Mouse (Mus musculus) telencephalon, adult 2 months (tissue): ENCODE results near the gene Zfp146.
"Not testable (repeated sequence)": the region's sequence is repeated elsewhere in the genome, so short reads cannot be mapped to it uniquely, and the experiment has no call there.

Source experiments
- DNase-seq: peaks from one replicate; pipeline ENCODE4 v3.0.0-alpha.2; 2011; ENCODE audit warnings: low read depth, low spot score

The Zfp146 gene

DNA sequence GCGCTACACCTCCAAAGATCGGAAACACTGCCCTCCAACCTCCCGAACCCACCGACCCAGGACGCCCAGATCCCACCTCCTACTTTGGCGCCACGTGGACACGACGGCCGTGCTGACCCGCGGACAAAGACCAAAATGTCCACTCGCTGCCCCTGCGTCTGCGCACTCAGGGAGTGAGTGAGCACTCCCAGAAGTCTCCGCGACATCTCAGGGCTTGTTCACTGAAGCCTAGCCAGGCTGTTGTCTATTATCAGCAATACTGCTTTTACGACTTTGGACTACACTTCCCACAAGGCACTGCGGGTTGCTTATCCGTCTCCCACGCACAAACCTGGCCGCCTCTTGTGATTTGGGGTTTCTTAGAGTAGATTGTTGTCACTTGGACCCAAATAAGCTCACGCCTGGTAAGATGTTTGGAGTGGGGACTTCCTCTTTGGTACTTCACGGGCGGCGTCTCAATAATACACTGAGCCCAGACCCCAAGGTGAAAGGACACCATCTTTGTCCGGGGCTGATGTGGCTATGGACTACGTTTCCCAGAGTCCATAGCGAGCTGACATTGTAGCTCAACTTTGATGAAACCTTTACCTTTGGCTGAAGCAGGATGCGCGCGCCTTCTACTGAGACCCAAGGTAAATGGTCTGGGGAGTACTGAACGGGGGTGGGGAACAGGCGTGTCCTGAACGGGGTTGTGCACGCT lies at the start of gene Zfp146:
Gene Zfp146 (minus strand): TSS at position 168 of the 700 bp plus-strand sequence.
- peak; percentile 99 for DNase-seq

DNA sequence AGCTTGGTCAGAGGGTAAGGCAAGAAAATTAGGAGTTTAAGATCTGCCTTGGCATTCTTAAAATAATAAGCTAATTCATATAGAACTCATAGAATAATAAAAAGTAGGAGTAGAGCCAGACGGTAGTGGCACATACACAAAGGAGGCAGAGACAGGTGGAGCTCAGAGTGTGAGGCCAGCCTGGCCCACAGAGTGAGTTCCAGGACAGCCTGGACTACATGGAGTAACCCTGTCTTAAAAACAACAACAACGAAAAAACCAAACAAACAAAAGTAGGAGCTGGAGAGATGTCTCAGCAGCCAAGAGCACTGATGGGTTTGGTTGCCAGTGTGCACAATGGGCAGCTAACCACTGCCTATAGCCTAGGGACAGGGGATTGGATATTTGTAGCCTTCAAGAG lies 47.7 kb upstream of the Zfp146 start:
- DNase-seq = no peak

- peak; percentile 91 for DNase-seq
These were observed 47.2 kb upstream of the Zfp146 start for GRCm38 (mm10) chr7:30216723-30217151.

GRCm38 (mm10) chr7:30215875-30216274 lies 46.3 kb upstream of the Zfp146 start:
- no peak for DNase-seq

- no peak for DNase-seq
These were observed 44.3 kb upstream of the Zfp146 start for GRCm38 (mm10) chr7:30213881-30214280.

DNA sequence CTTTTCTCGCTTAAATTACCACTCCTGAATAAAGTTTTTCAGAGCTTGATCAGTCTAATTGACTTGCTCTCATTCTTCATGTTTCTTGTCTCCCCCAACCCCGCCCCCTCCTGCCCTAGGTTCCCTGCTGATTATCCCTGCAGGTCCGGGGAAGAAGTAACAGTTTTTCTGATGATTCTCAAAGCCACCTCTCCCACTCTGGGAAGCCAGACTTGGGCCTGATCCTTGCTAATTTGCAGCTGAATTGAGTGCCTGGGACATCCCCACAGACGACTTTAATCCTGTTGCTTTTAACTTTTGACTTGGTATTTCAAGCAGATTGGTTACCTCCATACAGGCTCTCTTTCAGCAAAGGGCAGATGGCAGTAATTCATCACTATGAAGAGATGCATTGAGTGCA lies 41.5 kb upstream of the Zfp146 start:
- no peak for DNase-seq

- not testable (repeated sequence) for DNase-seq
These were observed 36.8 kb upstream of the Zfp146 start for GRCm38 (mm10) chr7:30206364-30206763.

DNA sequence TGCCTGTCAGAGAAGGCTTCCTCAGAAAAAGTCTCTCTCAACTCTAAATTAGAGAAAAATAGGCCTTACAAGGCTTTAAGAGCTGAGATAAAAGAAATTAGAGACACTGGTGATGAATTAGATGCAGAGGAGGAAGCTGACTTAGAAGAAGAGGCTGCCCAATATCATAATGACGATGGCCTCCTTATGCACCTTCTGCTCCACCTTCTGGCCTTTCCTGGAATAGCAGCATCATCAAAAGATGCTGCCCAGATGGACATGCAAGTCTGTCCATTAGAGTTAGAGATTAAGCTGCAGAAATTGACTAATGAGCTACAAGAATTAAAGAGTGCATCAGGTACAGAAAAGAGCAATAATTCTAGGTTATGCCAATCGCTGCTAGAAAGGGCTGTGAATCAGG lies 35.8 kb upstream of the Zfp146 start:
- peak; percentile 47 for DNase-seq

DNA sequence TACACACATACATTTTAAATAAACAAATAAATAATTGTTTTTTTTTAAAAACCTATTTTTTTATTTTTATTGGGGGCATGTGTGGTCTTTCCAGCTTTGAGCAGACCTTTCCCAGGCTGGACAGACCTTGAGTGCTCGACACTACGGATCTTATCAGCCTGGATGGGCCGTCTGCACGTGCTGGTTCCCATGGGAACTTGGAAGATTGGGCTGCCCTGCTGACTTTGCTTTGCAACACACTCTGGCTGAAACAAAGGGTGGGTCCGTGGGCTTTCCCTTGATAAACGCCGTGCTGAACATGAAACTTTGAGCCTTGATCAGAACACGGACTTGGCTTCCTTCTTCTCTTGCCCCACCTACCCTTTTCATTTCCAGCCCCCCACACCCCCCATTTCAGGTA lies 34.8 kb upstream of the Zfp146 start:
- no peak for DNase-seq

GRCm38 (mm10) chr7:30202895-30203690 lies 33.5 kb upstream of the Zfp146 start:
- DNase-seq = no peak

GRCm38 (mm10) chr7:30200661-30201060 lies 31.1 kb upstream of the Zfp146 start:
- not testable (repeated sequence) for DNase-seq

DNA sequence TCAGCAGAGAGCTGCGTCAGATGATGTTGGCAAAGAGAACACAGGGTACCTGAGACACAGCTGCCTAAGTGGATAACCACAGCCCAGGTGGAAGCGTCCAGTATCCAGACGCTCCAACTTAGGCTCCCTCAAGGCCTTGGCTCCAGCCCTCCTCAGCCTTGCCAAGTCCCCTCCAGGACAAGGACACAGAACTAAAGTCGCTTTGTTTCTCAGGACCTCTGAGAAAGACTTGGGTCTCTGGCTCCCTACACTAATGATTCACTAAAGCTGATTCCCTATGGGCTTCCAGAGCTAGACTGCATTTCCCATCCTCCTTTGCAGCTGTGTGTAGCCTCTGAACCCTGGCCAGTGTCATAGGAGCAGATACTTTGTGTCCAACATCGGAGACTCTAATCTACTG lies 30.6 kb upstream of the Zfp146 start:
- DNase-seq = no peak

- no peak for DNase-seq
These were observed 30.1 kb upstream of the Zfp146 start for GRCm38 (mm10) chr7:30199498-30200139.

- peak; percentile 78 for DNase-seq
These were observed 29.0 kb upstream of the Zfp146 start, which contains the start of gene Capns1 for GRCm38 (mm10) chr7:30198481-30198971. Gene Capns1 (minus strand): TSS chr7:30198811.

DNA sequence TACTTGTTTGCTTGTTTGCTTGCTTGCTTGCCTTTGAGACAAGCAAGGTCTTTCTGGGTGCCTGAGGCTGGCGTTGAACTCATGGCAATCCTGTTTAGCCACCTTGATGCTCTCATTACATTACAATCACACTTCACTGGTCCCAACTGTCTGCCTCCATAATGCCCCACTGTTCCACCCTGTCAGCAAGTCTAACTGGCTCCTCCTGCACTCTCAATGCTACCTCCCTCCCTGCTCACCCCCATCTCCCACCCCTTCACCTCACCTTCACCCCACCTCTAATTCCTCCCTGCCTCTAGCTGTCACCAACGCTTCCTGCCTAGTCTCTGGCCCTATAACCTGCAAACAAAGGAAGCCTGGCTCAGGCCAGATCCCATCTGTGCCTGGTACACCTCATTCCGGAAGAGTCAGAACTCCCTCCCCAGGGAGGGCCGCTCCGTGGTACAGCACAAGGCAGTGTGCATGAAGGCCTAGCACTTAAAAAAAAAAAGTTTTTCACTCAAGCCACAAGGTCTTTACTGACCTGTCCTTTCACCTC lies 28.1 kb upstream of the Zfp146 start:
- DNase-seq = no peak

DNA sequence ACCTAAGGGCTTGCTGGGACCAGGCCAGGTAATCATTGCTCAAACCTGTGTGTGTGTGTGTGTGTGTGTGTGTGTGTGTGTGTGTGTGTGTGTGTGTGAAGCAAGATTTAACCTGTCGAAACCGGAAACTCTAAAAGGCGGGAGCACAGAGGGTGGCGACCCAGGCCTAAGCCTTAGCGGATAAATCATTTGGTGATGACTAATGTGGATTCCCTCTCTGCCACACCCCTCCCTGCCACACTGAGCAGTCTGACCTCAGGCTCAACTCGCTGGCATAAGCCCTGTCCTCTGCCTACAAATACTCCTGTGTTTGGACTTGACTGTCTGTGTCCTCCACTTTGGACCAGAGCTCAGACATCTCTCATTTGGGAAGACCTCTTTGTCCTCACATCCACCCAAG lies 26.6 kb upstream of the Zfp146 start:
- no peak for DNase-seq

DNA sequence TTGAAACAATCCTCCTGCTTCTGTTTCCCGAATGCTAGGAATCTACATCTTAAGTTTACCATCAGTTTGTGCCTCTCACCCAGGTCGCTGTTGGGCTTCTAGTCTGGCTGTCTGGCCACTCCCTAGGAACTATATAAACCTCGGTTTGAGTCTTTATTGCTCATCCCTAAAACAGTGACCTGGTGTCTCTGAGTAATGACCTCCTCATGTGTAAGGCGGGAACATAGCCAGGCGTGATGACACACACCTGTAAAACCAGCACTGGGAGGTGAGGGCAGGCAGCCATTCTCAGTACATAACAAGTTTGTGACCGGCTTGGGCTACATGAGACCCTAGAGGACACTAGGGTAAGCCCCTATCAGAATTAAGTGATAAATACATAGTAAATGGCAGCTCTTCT lies 25.9 kb upstream of the Zfp146 start:
- no peak for DNase-seq

- DNase-seq = peak; percentile 95
These were observed 25.3 kb upstream of the Zfp146 start for GRCm38 (mm10) chr7:30194884-30195283.

DNA sequence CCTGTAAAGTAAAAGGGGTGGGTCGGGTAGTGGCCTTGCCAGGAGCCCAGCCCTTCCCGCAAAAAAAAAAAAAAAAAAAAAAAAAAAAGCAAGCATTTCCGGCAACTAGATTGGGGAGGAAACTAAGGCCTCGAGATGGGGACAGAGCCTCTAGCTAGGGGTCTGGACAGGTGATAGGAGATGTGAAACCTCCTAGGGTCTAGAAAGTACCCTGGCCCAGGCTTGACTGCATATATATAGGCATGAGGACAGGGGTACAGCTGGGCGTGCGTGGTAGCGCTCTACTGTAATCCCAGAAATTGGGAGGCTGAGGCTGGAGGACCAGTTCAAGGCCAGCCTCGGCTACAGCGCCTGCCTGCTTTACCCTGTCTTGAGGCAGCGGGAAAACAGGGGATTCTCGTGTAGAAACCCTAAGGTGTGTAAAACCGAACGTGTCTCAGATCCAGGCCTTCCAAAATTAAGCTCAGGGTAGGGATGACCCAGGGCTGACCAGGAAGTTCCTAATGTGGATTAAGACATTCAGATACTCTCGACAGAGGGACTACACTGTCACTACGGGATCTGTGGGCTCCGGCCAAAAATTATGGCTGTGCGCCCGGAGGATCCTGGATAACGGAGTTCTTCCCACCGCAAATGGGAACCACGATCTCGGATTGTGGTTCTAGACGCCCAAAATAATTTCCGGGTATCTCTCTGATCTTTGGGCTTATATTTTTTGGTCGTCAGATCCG lies 24.7 kb upstream of the Zfp146 start:
- peak; percentile 23 for DNase-seq

GRCm38 (mm10) chr7:30193581-30194100 lies 24.1 kb upstream of the Zfp146 start:
- peak; percentile 32 for DNase-seq

DNA sequence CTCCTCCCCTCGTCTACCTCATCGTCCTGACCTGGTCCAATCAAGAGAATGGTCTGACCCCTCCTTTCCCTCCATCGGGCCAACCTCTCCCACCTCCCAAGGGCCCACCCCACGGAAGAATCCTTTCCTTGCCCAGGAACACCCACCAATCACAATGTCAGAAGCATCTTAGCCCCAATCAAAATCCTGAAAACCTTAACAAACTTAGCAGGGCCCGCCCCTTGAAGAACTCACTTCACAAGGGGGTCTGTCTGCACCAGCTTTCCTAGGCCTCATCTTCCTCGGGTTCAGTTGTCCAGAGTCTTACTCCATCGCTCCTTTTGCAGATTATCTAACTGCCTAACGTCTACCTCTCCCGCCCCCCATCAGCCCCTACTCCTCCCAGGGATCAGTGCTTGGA lies 23.5 kb upstream of the Zfp146 start:
- no peak for DNase-seq
